Mouse (Mus musculus) intestine, embryonic 16.5 days (tissue): Measurements from ENCODE around the gene Cish. TPM values are rescaled to one million over a fixed set of nuclear protein-coding genes. Genes with fewer than 3 reads are reported as not detected.

Source experiments
- ATAC-seq: fragments of 200-750 bp; cut with Nextera tagmentation; 2 replicates; pipeline ENCODE4 v1.8.0; 2017; ENCODE audit warnings: moderate TSS enrichment, moderate library complexity
- H3K27ac ChIP-seq: fragments of 300-500 bp; sonication (generic); 2 replicates; pipeline ENCODE4 v1.5.1; 2014; ENCODE audit warnings: mild to moderate bottlenecking, low read length
- H3K27me3 ChIP-seq: fragments of 300-500 bp; sonication (generic); replicated peaks from 2 replicates; pipeline ENCODE4 v1.6.1; 2014; ENCODE audit warnings: low read length, control low read depth, mixed read lengths; ENCODE audit not compliant: control insufficient read depth, insufficient read depth
- H3K36me3 ChIP-seq: fragments of 300-500 bp; sonication (generic); 2 replicates; pipeline ENCODE4 v1.6.1; 2014; ENCODE audit warnings: low read length, control low read depth; ENCODE audit not compliant: control insufficient read depth, insufficient read depth
- H3K4me1 ChIP-seq: fragments of 300-500 bp; sonication (generic); 2 replicates; pipeline ENCODE4 v1.6.1; 2014; ENCODE audit warnings: low read length, control low read depth, mixed read lengths; ENCODE audit not compliant: control insufficient read depth, insufficient read depth
- H3K4me2 ChIP-seq: fragments of 300-500 bp; sonication (generic); 2 replicates; pipeline ENCODE4 v1.6.1; 2014; ENCODE audit warnings: low read depth, low read length, control low read depth
- H3K4me3 ChIP-seq: fragments of 300-500 bp; sonication (generic); 2 replicates; pipeline ENCODE4 v1.5.1; 2014; ENCODE audit warnings: mild to moderate bottlenecking, low read length
- H3K9ac ChIP-seq: fragments of 300-500 bp; sonication (generic); 2 replicates; pipeline ENCODE4 v1.6.1; 2014; ENCODE audit warnings: low read depth, low read length
- H3K9me3 ChIP-seq: fragments of 300-500 bp; sonication (generic); 2 replicates; pipeline ENCODE4 v1.6.1; 2016; ENCODE audit warnings: low read length, control low read depth; ENCODE audit not compliant: control insufficient read depth
- WGBS: fragments of 180-500 bp; shearing (Covaris S2); extraction: QIAGEN DNeasy Blood & Tissue Kit; methylation state at CpG from one replicate; pipeline ENCODE4 v1.1.7; 2014; 5-methylcytosine and 5-hydroxymethylcytosine counted together
- polyA plus RNA-seq: library from polyadenylated mRNA; unstranded; fragments of >200 nt; fragmentation: Nextera tagmentation; extraction: Ambion mirVana; gene quantifications from 2 replicates; pipeline ENCODE4 v1.2.1, GENCODE M21; 2015

Gene Cish
- polyA plus RNA-seq, 1 experiment from 2014 or later = 19.9 TPM

DNA sequence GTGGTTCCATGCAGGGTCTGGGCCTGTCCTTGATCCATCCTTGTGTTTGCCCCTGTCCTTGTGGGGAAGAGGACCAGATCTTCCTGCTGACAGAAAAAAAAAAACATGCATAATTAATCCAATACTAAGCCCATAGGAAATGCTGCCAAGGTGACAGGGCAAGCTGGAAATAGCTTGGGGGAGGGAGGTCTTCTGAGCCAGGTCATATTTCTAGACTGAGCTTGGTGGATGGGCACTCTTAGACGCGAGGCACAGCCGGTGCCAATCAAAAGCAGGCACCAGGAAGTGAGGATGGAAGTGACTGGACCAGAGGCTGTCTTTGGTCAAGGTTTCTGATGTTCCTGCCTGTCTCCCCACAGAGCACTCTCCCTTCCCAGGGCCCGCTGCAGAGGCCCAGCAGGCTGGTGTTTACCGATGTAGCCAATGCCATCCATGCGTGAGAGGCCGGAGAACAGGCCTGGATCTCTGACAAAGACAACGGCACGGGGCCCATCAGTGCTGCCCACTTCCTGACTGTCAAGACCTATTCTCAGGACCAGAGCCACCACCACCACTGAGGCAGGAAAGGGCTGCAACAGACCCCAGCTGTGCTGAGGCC is 51.9 kb downstream of the Cish start:
- Histone ChIP-seq H3K27ac (no peak overlapping the region), H3K36me3 (no peaks in the 10 kb centered on the region), H3K4me1 (no peaks in the 10 kb centered on the region), H3K4me3 (no peak overlapping the region), H3K4me2 (no peak overlapping the region), H3K27me3 (no peaks in the 10 kb centered on the region), H3K9ac (no peak overlapping the region), H3K9me3 (no peaks in the 10 kb centered on the region)
- no peak for ATAC-seq
- 67% methylated on average over 9 of the region's 9 CpGs for WGBS

DNA sequence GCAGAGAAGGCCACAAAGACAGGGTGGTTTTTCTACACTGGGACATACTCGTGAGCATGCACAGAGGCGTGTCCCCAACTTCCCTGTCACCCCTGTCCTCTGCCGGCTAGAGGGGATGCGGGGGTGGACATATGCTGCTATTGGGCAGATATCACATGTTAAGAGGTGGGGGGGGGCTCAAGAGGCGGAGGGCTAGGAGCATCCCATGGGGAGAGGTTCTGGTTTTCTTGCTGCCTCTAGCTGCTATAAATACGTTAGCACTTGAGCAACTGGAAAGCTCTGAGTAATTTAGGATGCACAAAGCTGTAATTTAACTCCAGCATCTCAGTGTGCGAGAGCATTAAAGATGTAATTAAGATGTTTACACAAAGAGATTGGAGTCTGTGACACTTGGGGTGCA is 53.5 kb downstream of the Cish start:
- Histone ChIP-seq H3K4me2 (no peak overlapping the region), H3K4me3 (no peak overlapping the region), H3K4me1 (no peaks in the 10 kb centered on the region), H3K9ac (no peak overlapping the region), H3K27me3 (no peaks in the 10 kb centered on the region; the same call in 1 of the 2 replicates), H3K27ac (no peak overlapping the region), H3K9me3 (no peaks in the 10 kb centered on the region), H3K36me3 (no peaks in the 10 kb centered on the region)
- ATAC-seq = no peak
- 50% methylated on average over 7 of the region's 7 CpGs for WGBS

Other genes with a start within 250 kb of the Cish start
- 0.64 and 1.2 TPM in 2 replicates for gene Dock3, start 64.1 kb upstream of the Cish start, polyA plus RNA-seq
- 41.1 and 47.6 TPM in 2 replicates for gene Mapkapk3, start 6.1 kb upstream of the Cish start, polyA plus RNA-seq
- 11.2 and 11.8 TPM in 2 replicates for gene Hemk1, start 42.3 kb downstream of the Cish start, polyA plus RNA-seq
- gene 6430571L13Rik, start 44.6 kb downstream of the Cish start, polyA plus RNA-seq = 0.21 and 0.26 TPM in 2 replicates
- 0.50 and 0.77 TPM in 2 replicates for gene Cacna2d2, start 103.6 kb downstream of the Cish start, polyA plus RNA-seq
- 39.4 and 40.6 TPM in 2 replicates for gene Tmem115, start 237.9 kb downstream of the Cish start, polyA plus RNA-seq
- 39.2 and 39.9 TPM in 2 replicates for gene Cyb561d2, start 246.2 kb downstream of the Cish start, polyA plus RNA-seq
- gene Nprl2, start 246.2 kb downstream of the Cish start, polyA plus RNA-seq = 39.1 and 39.8 TPM in 2 replicates